Mouse (Mus musculus): ENCODE measurements at regions not wholly inside any gene's neighbourhood (a gene's known extent, or its start where the extent isn't known, plus 50 kb on each side); places are given as distances from the start of the nearest gene placed in this dataset.
A peak's percentile ranks its signal among the peaks of the same experiment; 100 is the strongest.
"Not testable (repeated sequence)": the region's sequence is repeated elsewhere in the genome, so short reads cannot be mapped to it uniquely, and the experiment has no call there.

DNA sequence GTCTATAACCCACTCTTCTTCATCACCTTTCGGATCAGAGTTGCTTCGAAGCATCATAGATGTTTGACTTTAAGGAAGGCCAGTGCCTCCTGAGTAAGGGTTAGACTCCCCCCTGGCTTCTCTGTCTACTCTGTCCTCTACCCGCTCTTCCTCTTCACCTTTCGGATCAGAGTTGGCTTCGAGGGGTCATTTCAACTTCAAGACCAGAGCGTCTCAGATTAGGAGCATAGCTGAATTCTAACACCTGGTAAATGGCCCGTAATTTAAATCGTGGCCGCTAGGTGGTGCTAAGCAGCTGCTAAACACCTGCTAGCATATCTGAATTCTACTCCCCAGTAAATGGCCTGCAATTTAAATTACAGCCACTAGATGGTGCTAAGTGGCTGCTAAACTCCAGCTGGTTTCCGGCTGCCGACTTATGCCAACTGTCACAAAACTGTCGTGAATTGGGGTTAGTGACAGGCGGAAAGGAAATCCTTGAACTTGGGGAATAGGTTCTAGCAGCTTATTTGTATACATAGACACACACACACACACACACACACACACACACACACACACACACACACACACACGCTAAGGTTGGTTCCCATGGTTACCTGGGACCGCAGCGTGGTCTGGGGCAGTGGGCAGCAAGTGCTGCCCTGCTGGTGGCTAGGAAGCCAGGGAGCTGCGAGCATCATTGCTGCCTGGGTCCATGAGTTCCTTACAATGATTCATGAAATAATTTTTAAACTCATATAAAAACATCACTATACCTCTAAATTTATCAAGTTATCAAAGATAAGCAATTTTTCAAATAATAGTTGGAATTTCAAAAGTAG, 64.8 kb upstream of the B3galnt2 start (continued):
- peak; percentile 98 to 100 for TF ChIP-seq CTCF (conservative IDR thresholded peaks at IDR 0.05 in 1 of 2, IDR thresholded peaks at IDR 0.05 in 1 of 2; ENCODE audit: low read depth in 2 of 2, low read length in 2 of 2)
- TF ChIP-seq ELF1 (IDR thresholded peaks at IDR 0.05; ENCODE audit: low read depth, low read length), result peak; percentile 86
- TF ChIP-seq USF1 (IDR thresholded peaks at IDR 0.05; ENCODE audit: low read depth, low read length), result no peak
- TF ChIP-seq JUND (conservative IDR thresholded peaks at IDR 0.05; ENCODE audit: low read depth, low read length), result peak; percentile 34; the same call in 1 of the 2 replicates
- TF ChIP-seq MAFK (IDR thresholded peaks at IDR 0.05; ENCODE audit: insufficient replicate concordance, low read length), result no peak
- no peak for TF ChIP-seq CHD1 (IDR thresholded peaks at IDR 0.05; ENCODE audit: low read depth, low read length)
- TF ChIP-seq PAX5 (IDR thresholded peaks at IDR 0.05; ENCODE audit: low read length), result no peak

DNA sequence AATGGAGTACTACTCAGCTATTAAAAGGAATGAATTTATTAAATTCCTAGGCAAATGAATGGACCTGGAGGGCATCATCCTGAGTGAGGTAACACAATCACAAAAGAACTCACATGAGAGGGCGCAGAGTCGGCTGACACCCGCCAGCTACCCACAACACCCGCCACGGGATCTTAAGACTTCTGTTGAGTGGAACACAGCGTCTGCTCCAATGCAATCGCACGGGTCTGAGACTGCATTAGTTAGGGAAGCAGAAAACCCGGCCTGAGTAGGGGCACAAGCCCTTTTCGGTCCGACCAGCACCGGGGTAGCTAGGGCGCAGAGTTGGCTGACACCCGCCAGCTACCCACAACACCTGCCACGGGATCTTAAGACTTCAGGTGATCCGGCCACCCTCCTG, 52.1 kb upstream of the B3galnt2 start:
- H3K36me3 ChIP-seq (replicated peaks in 1 of 2; ENCODE audit: control insufficient read depth in 1 of 2, insufficient read depth in 1 of 2, low read length in 1 of 2); DNase-seq (ENCODE audit: extremely low read depth); H3K27me3 ChIP-seq (replicated peaks); H3K9ac ChIP-seq (ENCODE audit: insufficient read depth, low read depth); H3K79me2 ChIP-seq (replicated peaks; ENCODE audit: control insufficient read depth, extremely low read depth, insufficient read depth, poor library complexity, severe bottlenecking); dilution Hi-C loops (cut with MboI; ENCODE audit: extremely low pct_ligation_motif_present, extremely low pct_unique_long_range_greater_than_20kb, low sequenced_read_pairs); H3K9me3 ChIP-seq (replicated peaks; ENCODE audit: low read length); H3K4me2 ChIP-seq (ENCODE audit: insufficient read depth, low read depth, poor library complexity, severe bottlenecking); H3K27ac ChIP-seq (ENCODE audit: insufficient read depth, low read depth); H3K4me1 ChIP-seq (ENCODE audit: control insufficient read depth in 1 of 2, insufficient read depth in 2 of 2); H3K4me3 ChIP-seq (replicated peaks in 1 of 3; ENCODE audit: low read depth in 2 of 3, low read length in 2 of 3, poor library complexity in 1 of 3): not testable (repeated sequence)
- in situ Hi-C loops (cut with MboI; ENCODE audit: low pct_ligation_motif_present, low pct_unique_long_range_greater_than_20kb, low sequenced_read_pairs), result loop anchor here (25.0 kb wide), 1 partner anchor 710 kb away; the partner anchor contains the start of genes Mrpl32 and Psma2

Data from CH12.LX (cell line).